Comparison of ENCODE assay signal across 9 mouse cellular contexts in the genomic region with DNA sequence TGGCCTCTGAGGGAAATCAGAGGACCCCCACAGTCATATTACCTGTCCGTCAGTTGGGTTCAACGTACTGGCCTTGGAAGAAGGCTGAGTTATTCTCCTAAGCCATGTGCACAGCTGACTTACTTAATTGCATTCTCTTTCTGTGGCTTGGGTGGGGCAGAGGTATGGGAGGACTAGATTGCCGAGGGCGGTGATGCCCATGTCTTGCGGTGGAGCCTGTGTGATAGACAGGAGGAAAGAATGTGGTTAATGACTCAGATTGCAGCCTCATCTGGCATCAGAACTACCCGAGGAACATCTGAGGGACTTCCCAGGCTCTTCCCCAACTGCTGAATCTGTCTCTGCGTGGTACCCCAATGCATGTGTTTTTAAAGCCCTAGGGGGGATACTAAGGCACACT. TPM values are rescaled to one million over a fixed set of nuclear protein-coding genes. Genes with fewer than 3 reads are reported as not detected.
DNase-seq lines count a peak whose midpoint lies in the region; ATAC-seq and TF ChIP-seq lines count a peak whose summit lies in the region.
"Had no signal": no experiment of that assay in that cellular context is flagged by ENCODE, and none has a peak within 500 bp of the region (broad histone marks: within the 10 kb centered on the region; RNA-seq: fewer than 3 reads in every experiment).

No protein-coding gene starts in this region.

- peaks cover 89% of the 10 kb centered on the region for H3K4me1 ChIP-seq in G1E (ENCODE audit: insufficient read depth, low read depth, low read length)

- no peak overlapping the region; the same call in 1 of the 2 replicates for H3K4me3 ChIP-seq in G1E (ENCODE audit: low read depth, low read length)

- H3K27me3 ChIP-seq in G1E (ENCODE audit: insufficient read depth, low read length) = no peaks in the 10 kb centered on the region

- peaks cover 89% of the 10 kb centered on the region for H3K36me3 ChIP-seq in G1E (replicated peaks)

- peak; percentile 87 for ATAC-seq in G1E (ENCODE audit: extremely low read depth, insufficient number of reproducible peaks, low FRiP score, poor library complexity, severe bottlenecking)
- ATAC-seq in erythroblast, adult 5-6 weeks (replicated peaks; ENCODE audit: low FRiP score, poor library complexity, severe bottlenecking) = peak; percentile 74; the same call in 1 of the 2 replicates
- peak; percentile 97 for ATAC-seq in megakaryocyte progenitor cell, adult 5-6 weeks (replicated peaks; ENCODE audit: poor library complexity)

- DNase-seq in adrenal gland, postnatal 10 days = peak; percentile 5
- no peak for DNase-seq in adrenal gland, postnatal 14 days
- DNase-seq in G1E (ENCODE audit: low spot score) = peak; percentile 54
- DNase-seq in cerebellum, postnatal 36 days = no peak
- DNase-seq in urinary bladder, postnatal 4 days (ENCODE audit: low spot score in 2 of 2) = no peak
- DNase-seq in frontal cortex, postnatal 25 days (ENCODE audit: low spot score in 2 of 2) = no peak
- DNase-seq: spleen, adult 18-20 months had no signal

- TF ChIP-seq CTCF in G1E (IDR thresholded peaks at IDR 0.05; ENCODE audit: low read depth, low read length) = no peak

- no peaks in the 10 kb centered on the region for H3K9me3 ChIP-seq in G1E (replicated peaks)

RNA-seq across cellular contexts. Expression of gene Anp32a, which starts 12.7 kb away (rescaled TPM):
- total RNA-seq in adrenal gland, postnatal 10 days (2021) = 100 to 1,000 TPM; 274 to 316 TPM
- total RNA-seq in adrenal gland, postnatal 14 days (2021) = 379 and 408 TPM in 2 replicates
- total RNA-seq in G1E (2014; fragmentation: Nextera tagmentation) (565 and 646 TPM in 2 replicates), G1E (2017) (481 and 765 TPM in 2 replicates)
- 246 and 734 TPM in 2 replicates for polyA plus RNA-seq in G1E (2012)
- total RNA-seq in erythroblast, adult 5-6 weeks (2015; ENCODE audit: low replicate concordance) = 71.1 and 137 TPM in 2 replicates
- 126 and 136 TPM in 2 replicates for total RNA-seq in erythroblast, adult 5-6 weeks (2017; ENCODE audit: low replicate concordance)
- total RNA-seq in megakaryocyte progenitor cell, adult 5-6 weeks (2015) = 308 and 417 TPM in 2 replicates
- total RNA-seq in megakaryocyte progenitor cell, adult 5-6 weeks (2017) = 646 and 851 TPM in 2 replicates

Comparison
In these comparisons a context has a peak if more than half of its experiments do, and no peak if none do; other contexts are left out.
1. DNase-seq: peak in adrenal gland, postnatal 10 days (single experiment) and G1E (single experiment); none in adrenal gland, postnatal 14 days (single experiment), cerebellum, postnatal 36 days (0 of 2), urinary bladder, postnatal 4 days (0 of 2) and frontal cortex, postnatal 25 days (0 of 2).
2. Peak in every context shown above with its lines, with median percentiles within 50 percentile points of each other: ATAC-seq.